Mouse (Mus musculus) liver, embryonic 14.5 days (tissue): ENCODE data around the gene Dcun1d1.

Experiments used
- CTCF ChIP-seq: IDR thresholded peaks from 2 replicates; pipeline ENCODE4 v1.5.1; 2016; ENCODE audit warnings: antibody characterized with exemption, low read depth, control low read depth
- EP300 ChIP-seq: IDR thresholded peaks from 2 replicates; pipeline ENCODE4 v1.6.1; 2016; ENCODE audit warnings: antibody characterized with exemption, low read depth

DNA sequence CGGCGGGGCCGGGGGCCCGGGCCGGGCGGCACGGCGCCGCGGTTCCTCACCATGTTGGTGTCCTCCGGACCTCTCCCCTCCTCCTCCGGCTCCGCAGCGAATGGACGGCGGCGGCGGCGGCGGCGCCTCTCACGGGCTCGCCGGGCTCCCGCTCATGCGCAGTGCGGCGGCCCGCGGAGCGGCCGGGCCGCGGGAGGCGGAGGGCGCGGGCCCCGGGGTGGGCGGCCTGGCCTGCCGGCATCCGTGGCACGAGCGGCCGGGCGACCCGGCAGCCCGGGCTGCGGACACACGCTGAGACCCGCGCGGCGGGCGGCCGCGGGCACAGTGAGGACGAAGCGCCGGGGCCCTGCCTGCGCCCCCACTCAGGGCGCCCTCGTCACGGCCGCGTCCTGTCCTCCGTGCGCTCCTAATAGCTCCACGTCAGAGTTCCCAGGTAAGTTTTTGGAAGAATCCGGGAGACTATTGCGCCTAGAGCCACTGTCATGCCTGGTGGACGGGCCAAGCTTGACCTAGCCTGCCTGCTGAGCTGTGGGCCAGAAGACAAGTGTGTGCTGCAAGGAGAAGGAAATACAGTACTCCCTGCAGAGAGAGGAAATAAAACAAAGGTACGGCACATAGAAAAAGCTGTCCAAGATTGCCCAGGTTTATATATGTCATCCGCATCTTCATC is 4.4 kb downstream of the Dcun1d1 start:
- no peak for TF ChIP-seq CTCF
- no peak for TF ChIP-seq EP300
